Mouse (Mus musculus) kidney, postnatal 0 days (tissue): ENCODE results near the gene Pcx. TPM values are rescaled to one million over a fixed set of nuclear protein-coding genes. Genes with fewer than 3 reads are reported as not detected.
A peak's percentile ranks its signal among the peaks of the same experiment; 100 is the strongest.
"Not testable (repeated sequence)": the region's sequence is repeated elsewhere in the genome, so short reads cannot be mapped to it uniquely, and the experiment has no call there.

Source experiments
- ATAC-seq: fragments of 200-750 bp; cut with Nextera tagmentation; replicated peaks from 2 replicates; pipeline ENCODE4 v1.8.0; 2017; ENCODE audit warnings: low read depth, moderate number of reproducible peaks, moderate TSS enrichment, moderate library complexity; ENCODE audit not compliant: low FRiP score
- DNase-seq: peaks from one replicate; pipeline ENCODE4 v3.0.0-alpha.2; 2016; ENCODE audit warnings: low spot score
- H3K27ac ChIP-seq: fragments of 300-500 bp; sonication (generic); 2 replicates; pipeline ENCODE4 v1.5.1; 2014; ENCODE audit warnings: mild to moderate bottlenecking
- H3K27me3 ChIP-seq: fragments of 300-500 bp; sonication (generic); 2 replicates; pipeline ENCODE4 v1.6.1; 2014; ENCODE audit warnings: low read length, mixed read lengths; ENCODE audit not compliant: insufficient read depth
- H3K36me3 ChIP-seq: fragments of 300-500 bp; sonication (generic); 2 replicates; pipeline ENCODE4 v1.6.1; 2014; ENCODE audit warnings: low read length, mixed read lengths; ENCODE audit not compliant: insufficient read depth
- H3K4me1 ChIP-seq: fragments of 300-500 bp; sonication (generic); replicated peaks from 2 replicates; pipeline ENCODE4 v1.6.1; 2014; ENCODE audit warnings: antibody characterized with exemption, low read length, mixed read lengths; ENCODE audit not compliant: insufficient read depth
- H3K4me2 ChIP-seq: fragments of 300-500 bp; sonication (generic); 2 replicates; pipeline ENCODE4 v1.6.1; 2014; ENCODE audit warnings: mild to moderate bottlenecking, low read length, moderate library complexity, mixed read lengths
- H3K4me3 ChIP-seq: fragments of 300-500 bp; sonication (generic); replicated peaks from 2 replicates; pipeline ENCODE4 v1.5.1; 2014; ENCODE audit warnings: low read depth, low read length
- H3K9ac ChIP-seq: fragments of 300-500 bp; sonication (generic); 2 replicates; pipeline ENCODE4 v1.6.1; 2014; ENCODE audit warnings: low read depth, low read length
- H3K9me3 ChIP-seq: fragments of 300-500 bp; sonication (generic); replicated peaks from 2 replicates; pipeline ENCODE4 v1.6.1; 2016; ENCODE audit warnings: low read length, inconsistent platforms, mixed read lengths
- CTCF ChIP-seq: IDR thresholded peaks from 2 replicates; pipeline ENCODE4 v1.5.1; 2016; ENCODE audit warnings: antibody characterized with exemption, low read depth, mild to moderate bottlenecking, moderate library complexity
- WGBS: fragments of 180-500 bp; shearing (Covaris S2); extraction: QIAGEN DNeasy Blood & Tissue Kit; methylation state at CpG from one replicate; pipeline ENCODE4 v1.1.7; 2014; 5-methylcytosine and 5-hydroxymethylcytosine counted together
- polyA plus RNA-seq: library from polyadenylated mRNA; unstranded; fragments of >200 nt; fragmentation: Nextera tagmentation; extraction: Ambion mirVana; gene quantifications from 2 replicates; pipeline ENCODE4 v1.2.1, GENCODE M21; 2015

Pcx gene
- polyA plus RNA-seq, 1 experiment from 2014 or later = 57.6 TPM

- no peak overlapping the region for H3K4me2 ChIP-seq
- H3K36me3 ChIP-seq = no peaks in the 10 kb centered on the region
- H3K9me3 ChIP-seq = no peaks in the 10 kb centered on the region
- no peak overlapping the region for H3K9ac ChIP-seq
- no peak for DNase-seq
- WGBS = 81% methylated on average over 4 of the region's 4 CpGs
- TF ChIP-seq CTCF = no peak
- no peak for ATAC-seq
- no peak overlapping the region for H3K27ac ChIP-seq
- H3K27me3 ChIP-seq = no peaks in the 10 kb centered on the region
- no peak overlapping the region for H3K4me3 ChIP-seq
- H3K4me1 ChIP-seq = no peaks in the 10 kb centered on the region
Measured at GRCm38 (mm10) chr19:4572061-4572460, 61.8 kb downstream of the Pcx start.

DNA sequence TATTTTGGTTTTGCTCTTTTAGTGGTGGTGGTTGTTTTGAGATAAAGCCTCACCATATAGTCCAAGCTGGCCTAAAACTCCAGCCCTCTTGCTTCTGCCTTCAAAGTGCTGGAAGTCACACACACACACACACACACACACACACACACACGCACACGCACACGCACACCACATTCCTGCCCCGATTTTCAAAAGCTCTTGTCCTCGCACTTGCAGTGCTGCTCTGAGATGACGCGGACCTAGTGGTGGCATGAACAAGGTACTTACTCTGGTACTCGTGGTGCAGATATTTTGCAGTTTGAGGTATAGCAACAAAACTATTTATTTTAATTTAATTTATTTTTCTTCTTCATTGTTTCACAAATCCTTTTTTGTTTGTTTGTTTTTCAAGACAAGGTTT lies 62.2 kb downstream of the Pcx start:
- no peak for TF ChIP-seq CTCF
- no peaks in the 10 kb centered on the region for H3K36me3 ChIP-seq
- H3K4me1 ChIP-seq = no peaks in the 10 kb centered on the region
- DNase-seq = no peak
- no peak for ATAC-seq
- H3K9ac ChIP-seq = no peak overlapping the region
- WGBS = 83% methylated on average over 8 of the region's 8 CpGs
- no peaks in the 10 kb centered on the region for H3K27me3 ChIP-seq
- H3K4me2 ChIP-seq = no peak overlapping the region
- no peak overlapping the region for H3K27ac ChIP-seq
- no peaks in the 10 kb centered on the region for H3K9me3 ChIP-seq
- no peak overlapping the region for H3K4me3 ChIP-seq

DNA sequence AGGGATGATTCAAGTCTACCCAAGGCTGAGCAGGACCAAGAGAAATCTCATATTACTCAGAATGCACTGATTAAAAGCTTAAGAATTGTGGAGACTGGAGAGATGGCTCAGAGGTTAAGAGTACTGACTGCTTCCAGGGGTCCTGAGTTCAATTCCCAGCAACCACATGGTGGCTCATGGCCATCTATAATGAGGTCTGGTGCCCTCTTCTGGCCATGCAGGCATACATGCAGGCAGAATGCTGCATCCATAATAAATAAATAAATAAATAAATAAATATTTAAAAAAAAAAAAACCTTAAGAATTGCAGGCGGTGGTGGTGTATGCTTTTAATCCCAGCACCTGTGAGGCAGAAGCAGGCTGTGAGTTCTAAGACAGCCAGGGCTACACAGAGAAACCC lies 63.0 kb downstream of the Pcx start:
- Histone ChIP-seq H3K4me1 (no peaks in the 10 kb centered on the region), H3K4me2 (no peak overlapping the region), H3K4me3 (no peak overlapping the region), H3K27me3 (no peaks in the 10 kb centered on the region), H3K27ac (no peak overlapping the region), H3K36me3 (no peaks in the 10 kb centered on the region), H3K9me3 (no peaks in the 10 kb centered on the region), H3K9ac (no peak overlapping the region)
- TF ChIP-seq CTCF = peak; percentile 49
- ATAC-seq (no peak), DNase-seq (no peak)
- 94% methylated on average over 1 of the region's 1 CpGs for WGBS

DNA sequence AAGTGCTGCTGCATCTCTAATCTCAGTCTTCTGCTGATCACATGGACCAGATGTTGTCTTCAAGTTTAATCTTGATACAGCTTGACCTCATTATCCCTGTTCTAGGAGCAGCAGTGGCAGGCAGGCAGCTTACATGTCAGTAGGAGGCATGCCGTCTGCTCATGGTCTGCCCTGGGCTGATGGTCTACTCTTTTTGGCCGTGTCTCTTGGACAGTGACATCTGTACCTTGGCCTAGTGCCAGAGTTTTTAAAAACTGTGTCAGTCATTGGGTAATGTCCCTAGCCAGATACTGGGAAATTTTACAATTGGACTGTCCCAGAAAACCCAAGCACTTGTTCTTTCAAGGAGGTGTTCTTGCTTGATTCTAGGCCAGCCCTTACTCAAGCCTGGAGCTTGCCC lies 68.5 kb downstream of the Pcx start:
- Histone ChIP-seq H3K9me3 (no peaks in the 10 kb centered on the region), H3K27ac (no peak overlapping the region), H3K4me1 (no peaks in the 10 kb centered on the region), H3K36me3 (no peaks in the 10 kb centered on the region), H3K4me3 (no peak overlapping the region), H3K4me2 (no peak overlapping the region), H3K27me3 (no peaks in the 10 kb centered on the region), H3K9ac (no peak overlapping the region)
- no peak for ATAC-seq
- 59% methylated on average over 2 of the region's 2 CpGs for WGBS
- no peak for DNase-seq
- TF ChIP-seq CTCF = no peak

GRCm38 (mm10) chr19:4579296-4579695 lies 69.0 kb downstream of the Pcx start:
- H3K9ac ChIP-seq = no peak overlapping the region
- H3K4me3 ChIP-seq = no peak overlapping the region
- WGBS = 77% methylated on average over 5 of the region's 5 CpGs
- H3K4me1 ChIP-seq = no peaks in the 10 kb centered on the region
- TF ChIP-seq CTCF = no peak
- H3K4me2 ChIP-seq = no peak overlapping the region
- ATAC-seq = no peak
- no peak for DNase-seq
- no peaks in the 10 kb centered on the region for H3K36me3 ChIP-seq
- H3K27ac ChIP-seq = no peak overlapping the region
- H3K9me3 ChIP-seq = no peaks in the 10 kb centered on the region
- H3K27me3 ChIP-seq = no peaks in the 10 kb centered on the region

DNA sequence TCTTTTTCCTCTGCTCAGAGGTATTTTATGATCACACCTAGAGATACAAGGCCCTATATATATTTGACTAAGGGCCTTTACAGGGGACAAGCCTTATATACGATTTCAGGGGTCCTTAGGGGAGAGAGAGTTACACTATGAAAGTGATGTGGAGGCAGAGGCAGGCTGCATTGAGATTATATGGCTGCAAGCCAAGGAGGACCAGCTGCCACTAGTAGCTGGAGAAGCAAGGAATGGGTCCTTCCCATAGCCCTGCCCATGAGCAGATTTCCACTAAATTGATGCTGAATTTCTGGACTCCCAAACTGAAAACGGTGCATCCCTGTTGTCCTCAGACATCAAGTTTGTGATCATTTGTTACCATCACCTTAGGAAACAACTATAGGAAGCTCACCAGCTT lies 73.6 kb downstream of the Pcx start:
- DNase-seq (no peak), ATAC-seq (no peak)
- no peak for TF ChIP-seq CTCF
- Histone ChIP-seq H3K27ac (no peak overlapping the region), H3K9me3 (no peaks in the 10 kb centered on the region), H3K4me3 (no peak overlapping the region), H3K4me1 (no peaks in the 10 kb centered on the region), H3K9ac (no peak overlapping the region), H3K4me2 (no peak overlapping the region), H3K36me3 (no peaks in the 10 kb centered on the region), H3K27me3 (no peaks in the 10 kb centered on the region)
- WGBS = 64% methylated on average over 2 of the region's 2 CpGs

- H3K9ac ChIP-seq, DNase-seq, H3K27ac ChIP-seq, ATAC-seq, H3K27me3 ChIP-seq, H3K9me3 ChIP-seq, H3K4me3 ChIP-seq, H3K4me2 ChIP-seq, H3K36me3 ChIP-seq, H3K4me1 ChIP-seq: not testable (repeated sequence)
Measured at GRCm38 (mm10) chr19:4586783-4587182, 76.5 kb downstream of the Pcx start.
